Mouse (Mus musculus) liver, embryonic 14.5 days (tissue): ENCODE data around the gene Angptl8.

ENCODE experiments used
- CTCF ChIP-seq: IDR thresholded peaks from 2 replicates; pipeline ENCODE4 v1.5.1; 2016; ENCODE audit warnings: antibody characterized with exemption, low read depth, control low read depth
- EP300 ChIP-seq: IDR thresholded peaks from 2 replicates; pipeline ENCODE4 v1.6.1; 2016; ENCODE audit warnings: antibody characterized with exemption, low read depth

DNA sequence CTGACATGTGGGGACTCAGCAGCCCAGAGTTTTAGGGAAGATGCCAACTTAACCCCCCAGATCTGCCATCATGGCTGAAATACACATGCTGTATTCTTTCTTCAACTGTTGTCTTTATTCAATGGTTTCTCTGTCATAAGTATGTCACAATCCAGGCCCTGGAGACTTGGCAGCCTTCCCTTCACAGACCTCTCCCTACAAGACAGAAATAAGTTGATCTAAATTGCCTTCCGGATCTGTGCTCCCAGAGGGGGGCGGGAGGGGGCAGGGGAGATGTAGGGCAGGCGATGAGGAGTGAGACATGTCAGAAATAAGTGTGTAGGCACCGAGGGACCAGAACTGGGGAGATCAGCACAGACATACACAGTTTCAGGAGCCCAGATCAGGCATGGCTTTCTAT is 36.9 kb downstream of the Angptl8 start:
- TF ChIP-seq CTCF (no peak), EP300 (no peak)
